Mouse (Mus musculus) liver, postnatal 0 days (tissue): Measurements from ENCODE around the gene Rtcb. TPM values are rescaled to one million over a fixed set of nuclear protein-coding genes. Genes with fewer than 3 reads are reported as not detected.

Source experiments
- ATAC-seq: fragments of 200-750 bp; cut with Nextera tagmentation; 2 replicates; pipeline ENCODE4 v1.8.0; 2017; ENCODE audit warnings: mild to moderate bottlenecking, moderate library complexity
- DNase-seq: peaks from one replicate; pipeline ENCODE4 v3.0.0-alpha.2; 2016
- H3K27ac ChIP-seq: fragments of 300-500 bp; sonication (generic); 2 replicates; pipeline ENCODE4 v1.5.1; 2014; ENCODE audit warnings: antibody characterized with exemption, moderate library complexity, mild to moderate bottlenecking, low read depth
- H3K27me3 ChIP-seq: fragments of 300-500 bp; sonication (generic); 2 replicates; pipeline ENCODE4 v1.6.1; 2014; ENCODE audit warnings: low read length, control low read depth, mixed read lengths; ENCODE audit not compliant: insufficient read depth
- H3K36me3 ChIP-seq: fragments of 300-500 bp; sonication (generic); replicated peaks from 2 replicates; pipeline ENCODE4 v1.6.1; 2014; ENCODE audit warnings: mild to moderate bottlenecking, control low read depth, low read length, moderate library complexity, mixed read lengths; ENCODE audit not compliant: insufficient read depth
- H3K4me1 ChIP-seq: fragments of 300-500 bp; sonication (generic); 2 replicates; pipeline ENCODE4 v1.6.1; 2014; ENCODE audit warnings: antibody characterized with exemption, mild to moderate bottlenecking, control low read depth; ENCODE audit not compliant: insufficient read depth
- H3K4me2 ChIP-seq: fragments of 300-500 bp; sonication (generic); 2 replicates; pipeline ENCODE4 v1.6.1; 2014; ENCODE audit warnings: low read depth, mild to moderate bottlenecking, low read length, moderate library complexity, mixed read lengths
- H3K4me3 ChIP-seq: fragments of 300-500 bp; sonication (generic); 2 replicates; pipeline ENCODE4 v1.5.1; 2014; ENCODE audit warnings: low read depth, low read length
- H3K9ac ChIP-seq: fragments of 300-500 bp; sonication (generic); replicated peaks from 2 replicates; pipeline ENCODE4 v1.6.1; 2014; ENCODE audit warnings: mild to moderate bottlenecking, moderate library complexity
- H3K9me3 ChIP-seq: fragments of 300-500 bp; sonication (generic); 2 replicates; pipeline ENCODE4 v1.6.1; 2016; ENCODE audit warnings: mild to moderate bottlenecking, control low read depth, low read length, mixed read lengths
- CTCF ChIP-seq: sonication (generic); IDR thresholded peaks from 2 replicates; pipeline ENCODE4 v1.5.1; 2016; ENCODE audit warnings: antibody characterized with exemption, low read depth
- EP300 ChIP-seq: IDR thresholded peaks from 2 replicates; pipeline ENCODE4 v1.6.1; 2016; ENCODE audit warnings: antibody characterized with exemption, low read depth, mild to moderate bottlenecking
- WGBS: fragments of 180-500 bp; shearing (Covaris S2); extraction: QIAGEN DNeasy Blood & Tissue Kit; methylation state at CpG from one replicate; pipeline ENCODE4 v1.1.7; 2014; ENCODE audit not compliant: insufficient replicate concordance; 5-methylcytosine and 5-hydroxymethylcytosine counted together
- polyA plus RNA-seq: library from polyadenylated mRNA; unstranded; fragments of >200 nt; fragmentation: Nextera tagmentation; extraction: Ambion mirVana; gene quantifications from 2 replicates; pipeline ENCODE4 v1.2.1, GENCODE M21; 2015

Gene Rtcb
- polyA plus RNA-seq, 1 experiment from 2014 or later, result 51.9 TPM

DNA sequence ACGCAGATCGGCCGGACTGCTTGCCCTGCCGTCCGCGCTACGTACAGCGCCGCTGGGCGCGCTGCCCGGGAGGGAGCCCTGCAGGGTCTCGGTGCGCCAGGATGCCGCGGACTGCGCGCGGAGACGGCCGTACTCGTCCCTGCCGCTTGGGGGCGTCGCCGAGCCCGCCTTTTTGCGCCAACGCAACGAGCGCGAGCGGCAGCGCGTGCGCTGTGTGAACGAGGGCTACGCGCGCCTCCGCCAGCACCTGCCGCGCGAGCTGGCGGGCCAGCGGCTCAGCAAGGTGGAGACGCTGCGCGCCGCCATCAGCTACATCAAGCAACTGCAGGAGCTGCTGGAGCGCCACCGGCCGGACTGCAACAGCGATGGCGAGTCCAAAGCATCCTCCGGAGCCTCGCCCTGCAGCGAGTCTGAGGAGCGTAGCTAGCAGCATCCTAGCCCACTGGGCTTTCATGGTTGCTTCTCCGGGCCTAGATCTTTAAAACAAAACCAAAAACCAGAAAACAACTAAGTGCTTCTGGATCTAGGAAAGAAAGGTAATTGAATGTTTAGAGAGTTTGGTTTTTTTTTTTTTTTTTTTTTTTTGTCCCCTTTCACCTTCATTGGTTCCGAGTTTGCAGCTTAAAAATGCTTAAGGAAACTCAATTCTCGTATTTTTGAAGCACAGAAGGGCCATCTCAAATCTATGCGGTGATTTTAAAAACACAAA lies 29.0 kb downstream of the Rtcb start:
- DNase-seq, result peak; percentile 50
- no peaks in the 10 kb centered on the region for H3K9me3 ChIP-seq
- H3K36me3 ChIP-seq, result no peaks in the 10 kb centered on the region
- 0 out of 2 replicates have a peak, but pooled peaks cover 4% of the 10 kb centered on the region for H3K4me1 ChIP-seq
- no peak overlapping the region for H3K9ac ChIP-seq
- TF ChIP-seq EP300 (no peak), CTCF (peak; percentile 40)
- peak overlapping the region; percentile 75 for H3K4me2 ChIP-seq
- peak overlapping the region; percentile 50 for H3K4me3 ChIP-seq
- peak; percentile 50; the same call in 1 of the 2 replicates for ATAC-seq
- no peak overlapping the region for H3K27ac ChIP-seq
- WGBS, result under 1% methylated on average over 63 of the region's 63 CpGs
- peaks cover 26% of the 10 kb centered on the region for H3K27me3 ChIP-seq

- Histone ChIP-seq H3K9me3 (no peaks in the 10 kb centered on the region), H3K36me3 (no peaks in the 10 kb centered on the region), H3K4me2 (peak within 1 kb of the TSS; percentile 75), H3K4me1 (0 out of 2 replicates have a peak, but pooled peaks cover 4% of the 10 kb centered on the region), H3K9ac (no peak within 1 kb of the TSS), H3K27ac (no peak within 1 kb of the TSS), H3K4me3 (peak within 1 kb of the TSS; percentile 50), H3K27me3 (peaks cover 26% of the 10 kb centered on the region)
- WGBS, result 3% methylated on average over 23 of the region's 23 CpGs
- no peak for TF ChIP-seq CTCF
- no peak for TF ChIP-seq EP300
- DNase-seq, result peak; percentile 15
- no peak for ATAC-seq
Measured at GRCm38 (mm10) chr10:85927676-85928445, 29.8 kb downstream of the Rtcb start, which contains the start of gene Ascl4. TSS of gene Ascl4 (plus strand) at chr10:85927681.

GRCm38 (mm10) chr10:85916498-85917309 lies 40.9 kb downstream of the Rtcb start, which contains the start of gene Prdm4:
TSS of gene Prdm4 (minus strand) at chr10:85917142.
- H3K36me3 ChIP-seq, result peaks cover 19% of the 10 kb centered on the region
- peak within 1 kb of the TSS; percentile 78 for H3K4me2 ChIP-seq
- H3K27me3 ChIP-seq, result no peaks in the 10 kb centered on the region
- WGBS, result 3% methylated on average over 88 of the region's 90 CpGs
- peak within 1 kb of the TSS; percentile 85 for H3K9ac ChIP-seq
- H3K4me3 ChIP-seq, result peak within 1 kb of the TSS; percentile 77
- peak; percentile 98 for DNase-seq
- no peaks in the 10 kb centered on the region for H3K9me3 ChIP-seq
- H3K4me1 ChIP-seq, result peaks cover 13% of the 10 kb centered on the region; the same call in 1 of the 2 replicates
- ATAC-seq, result peak; percentile 99
- TF ChIP-seq CTCF (peak; percentile 58), EP300 (0 out of 2 replicates have a peak, but pooled peaks have one; percentile 19)
- peak within 1 kb of the TSS; percentile 85 for H3K27ac ChIP-seq

Other genes starting within 250 kb of the Rtcb start
- 18.0 and 20.1 TPM in 2 replicates for gene Pwp1, start 128.3 kb downstream of the Rtcb start, polyA plus RNA-seq
- 2.8 and 2.9 TPM in 2 replicates for gene Prdm4, start 40.7 kb downstream of the Rtcb start, polyA plus RNA-seq
- gene Ascl4, start 30.1 kb downstream of the Rtcb start, polyA plus RNA-seq, result not detected in 2 replicates
- not detected in 2 replicates for gene Bpifc, start 54.1 kb upstream of the Rtcb start, polyA plus RNA-seq
- 28.7 and 28.9 TPM in 2 replicates for gene Fbxo7, start 64.1 kb upstream of the Rtcb start, polyA plus RNA-seq